Mouse (Mus musculus): ENCODE data around the gene Mllt10.

Gene Mllt10

GRCm38 (mm10) chr2:18055016-18055928, at the start of gene Mllt10:
Mllt10 (plus strand) TSS chr2:18055237.
- no peak for DNase-seq (ENCODE audit: low spot score in 2 of 2)

GRCm38 (mm10) chr2:18011226-18011625, 43.8 kb upstream of the Mllt10 start:
- no peak for DNase-seq (ENCODE audit: low spot score in 2 of 2)

- DNase-seq (ENCODE audit: low spot score in 2 of 2): no peak
Measured at GRCm38 (mm10) chr2:18012866-18013265, 42.2 kb upstream of the Mllt10 start.

GRCm38 (mm10) chr2:18015581-18015980, 39.5 kb upstream of the Mllt10 start:
- DNase-seq (ENCODE audit: low spot score in 2 of 2): no peak

GRCm38 (mm10) chr2:18016639-18017038, 38.4 kb upstream of the Mllt10 start:
- DNase-seq (ENCODE audit: low spot score in 2 of 2): no peak

DNA sequence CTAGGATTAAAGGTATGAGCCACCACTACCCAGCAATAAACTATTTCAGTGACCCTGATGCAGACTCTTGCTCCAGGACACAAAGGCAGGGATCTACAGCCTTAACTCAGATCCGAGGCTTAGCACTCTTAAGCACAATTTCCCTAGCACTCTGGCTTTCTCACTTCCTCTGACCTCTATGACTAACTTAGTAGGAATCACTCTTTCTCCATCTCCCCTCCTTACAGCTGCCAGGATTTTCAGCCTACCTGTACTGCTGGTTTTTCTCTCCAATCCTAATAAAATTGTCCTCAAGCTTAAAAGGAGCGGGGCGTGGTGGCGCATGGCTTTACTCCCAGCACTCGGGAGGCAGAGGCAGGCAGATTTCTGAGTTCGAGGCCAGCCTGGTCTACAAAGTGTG, 37.7 kb upstream of the Mllt10 start:
- DNase-seq (ENCODE audit: low spot score in 2 of 2): no peak

DNA sequence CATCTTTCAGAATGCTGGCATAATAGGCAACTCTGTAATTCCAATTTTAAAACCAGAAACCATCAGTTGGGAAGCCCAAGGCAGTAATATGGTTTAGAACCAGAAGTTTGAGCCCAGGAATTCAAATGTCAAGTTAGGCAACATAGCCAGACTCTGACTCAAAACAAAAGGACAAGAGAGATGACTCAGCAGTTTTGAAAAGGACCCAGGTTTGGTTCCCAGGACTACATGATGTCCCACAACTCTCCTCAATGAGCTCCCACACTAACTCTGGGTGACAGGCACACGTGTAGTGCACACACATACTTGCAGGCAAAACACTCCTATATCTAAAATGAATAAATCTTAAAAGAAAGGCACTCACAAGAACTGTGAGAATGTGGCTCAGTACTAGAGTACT, 35.9 kb upstream of the Mllt10 start:
- DNase-seq (ENCODE audit: low spot score in 2 of 2): no peak

- no peak for DNase-seq (ENCODE audit: low spot score in 2 of 2)
Measured at GRCm38 (mm10) chr2:18022886-18023285, 32.2 kb upstream of the Mllt10 start.

DNA sequence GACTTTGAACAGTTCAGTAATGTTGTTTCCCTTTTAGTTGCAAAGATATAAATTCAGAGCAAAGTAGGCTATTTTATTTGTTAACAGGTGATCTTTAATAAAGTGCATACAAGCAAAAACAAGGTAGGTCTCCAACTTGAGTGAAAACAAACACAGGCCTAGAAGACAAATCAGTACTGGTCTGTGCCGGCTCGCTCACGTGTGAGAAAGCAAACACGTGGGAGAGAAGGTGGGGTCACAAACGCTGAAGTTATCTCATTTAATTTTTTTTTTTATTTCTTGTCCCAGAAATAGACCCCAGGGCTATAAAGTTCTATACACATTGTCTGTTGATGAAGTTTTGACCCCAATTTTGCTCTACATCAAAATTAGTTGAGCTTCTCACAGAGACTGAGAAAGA, 29.9 kb upstream of the Mllt10 start:
- DNase-seq (ENCODE audit: low spot score in 2 of 2): no peak

DNA sequence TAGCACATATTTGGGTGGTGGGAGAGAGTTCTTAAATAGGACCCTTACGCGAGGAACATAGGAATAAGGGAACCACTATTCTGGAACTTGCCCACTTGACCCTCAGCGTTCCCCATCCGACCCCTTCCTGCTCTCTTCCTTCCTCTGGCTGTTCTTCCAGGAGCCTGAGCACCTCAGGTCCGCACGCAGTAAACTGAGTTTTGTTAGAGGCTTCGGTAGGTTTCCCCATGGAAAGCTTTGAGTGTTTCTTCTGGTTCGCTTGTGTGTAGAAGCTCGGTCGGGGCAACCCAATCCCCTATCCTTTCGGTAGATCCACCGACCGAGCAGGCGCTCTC, 29.3 kb upstream of the Mllt10 start:
- DNase-seq (ENCODE audit: low spot score in 2 of 2): no peak

- peak; percentile 46 to 66 for DNase-seq (ENCODE audit: low spot score in 2 of 2)
Measured at GRCm38 (mm10) chr2:18026116-18026947, 28.7 kb upstream of the Mllt10 start.

DNA sequence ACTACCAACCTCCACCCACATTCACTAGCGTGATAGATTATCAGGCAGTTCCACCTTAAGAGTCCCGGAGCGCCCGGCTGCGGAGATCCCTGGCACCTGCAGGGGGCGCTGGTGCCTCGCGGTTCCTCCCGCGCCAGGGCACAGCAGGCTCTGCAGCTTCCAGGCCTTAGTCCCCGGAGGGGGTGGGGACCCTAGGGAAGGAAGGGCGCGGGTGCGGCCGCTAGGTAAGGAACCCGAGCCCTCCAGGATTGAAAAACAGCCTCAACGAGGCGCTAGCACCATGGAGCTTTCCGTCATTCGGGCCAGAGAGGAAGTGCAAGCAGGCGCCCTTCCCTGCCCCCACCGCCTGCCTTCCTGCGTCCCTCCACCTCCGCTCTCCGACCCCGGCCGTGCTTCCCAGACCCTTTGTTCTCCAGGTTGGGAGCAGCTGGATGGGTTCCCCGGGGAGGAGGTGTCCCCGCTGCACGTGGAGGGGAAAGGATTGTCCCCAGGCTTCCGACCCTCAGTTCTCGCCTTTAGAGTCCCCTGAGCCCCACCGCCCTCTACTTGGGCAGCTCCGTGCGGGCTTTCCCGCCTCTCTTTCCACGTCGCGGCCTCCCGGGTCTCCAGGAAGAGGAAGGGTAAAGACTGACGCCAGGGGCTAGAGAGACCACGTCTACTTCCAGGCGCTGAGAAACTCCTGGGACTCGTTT, 27.4 kb upstream of the Mllt10 start:
- DNase-seq (ENCODE audit: low spot score in 2 of 2): peak; percentile 92

- DNase-seq (ENCODE audit: low spot score in 2 of 2): peak; percentile 86 to 90
Measured at GRCm38 (mm10) chr2:18028140-18029021, 26.7 kb upstream of the Mllt10 start.

- no peak for DNase-seq (ENCODE audit: low spot score in 2 of 2)
Measured at GRCm38 (mm10) chr2:18029656-18030055, 25.4 kb upstream of the Mllt10 start.

GRCm38 (mm10) chr2:18030581-18030980, 24.5 kb upstream of the Mllt10 start:
- DNase-seq (ENCODE audit: low spot score in 2 of 2): no peak

DNA sequence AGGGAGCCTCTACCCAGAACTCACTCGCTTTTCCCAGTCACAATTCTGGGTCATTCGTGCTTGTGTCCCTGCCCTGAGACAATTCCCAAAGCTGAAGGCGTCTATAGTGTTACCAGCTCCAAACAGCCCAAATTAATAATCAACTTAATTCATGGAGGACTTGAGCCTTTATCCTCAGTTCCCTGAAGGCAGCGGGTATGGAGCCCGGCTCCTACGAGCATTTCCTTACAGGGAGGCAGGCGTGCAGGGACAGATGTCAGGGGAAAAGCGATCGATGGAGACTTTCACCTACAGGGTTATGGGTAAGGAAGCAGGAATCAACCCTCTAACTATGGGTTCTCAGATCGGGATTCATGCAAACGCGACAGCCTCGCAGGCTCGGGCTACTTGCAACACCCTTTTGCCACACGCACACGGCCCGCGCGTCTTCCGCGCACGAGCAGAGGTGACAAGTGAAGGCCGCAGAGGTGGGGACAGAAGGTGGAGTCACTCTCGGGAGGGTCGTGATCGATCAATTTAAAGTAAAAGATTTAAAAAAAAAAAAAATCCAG, 23.7 kb upstream of the Mllt10 start:
- DNase-seq (ENCODE audit: low spot score in 2 of 2): no peak

- peak in 1 of 2 experiments; percentile 51 for DNase-seq (ENCODE audit: low spot score in 2 of 2)
Measured at GRCm38 (mm10) chr2:18031831-18032537, 23.1 kb upstream of the Mllt10 start.

DNA sequence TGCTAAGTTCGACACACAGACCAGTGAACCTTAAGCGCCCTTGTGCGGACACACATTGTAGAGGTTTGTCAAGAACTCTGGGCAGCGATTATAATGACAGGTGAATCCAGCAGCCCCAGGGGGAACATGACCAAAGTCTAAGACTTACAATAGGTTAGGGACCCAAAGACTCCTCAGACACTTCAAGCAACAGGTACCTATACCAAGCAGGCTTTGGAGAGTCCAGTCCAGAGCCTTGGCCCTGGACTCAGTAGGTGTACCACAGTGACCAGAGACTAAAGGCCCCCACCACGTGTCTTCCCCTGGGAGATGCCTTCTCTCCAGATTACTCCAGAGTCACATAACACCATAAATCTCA, 22.5 kb upstream of the Mllt10 start:
- no peak for DNase-seq (ENCODE audit: low spot score in 2 of 2)

DNA sequence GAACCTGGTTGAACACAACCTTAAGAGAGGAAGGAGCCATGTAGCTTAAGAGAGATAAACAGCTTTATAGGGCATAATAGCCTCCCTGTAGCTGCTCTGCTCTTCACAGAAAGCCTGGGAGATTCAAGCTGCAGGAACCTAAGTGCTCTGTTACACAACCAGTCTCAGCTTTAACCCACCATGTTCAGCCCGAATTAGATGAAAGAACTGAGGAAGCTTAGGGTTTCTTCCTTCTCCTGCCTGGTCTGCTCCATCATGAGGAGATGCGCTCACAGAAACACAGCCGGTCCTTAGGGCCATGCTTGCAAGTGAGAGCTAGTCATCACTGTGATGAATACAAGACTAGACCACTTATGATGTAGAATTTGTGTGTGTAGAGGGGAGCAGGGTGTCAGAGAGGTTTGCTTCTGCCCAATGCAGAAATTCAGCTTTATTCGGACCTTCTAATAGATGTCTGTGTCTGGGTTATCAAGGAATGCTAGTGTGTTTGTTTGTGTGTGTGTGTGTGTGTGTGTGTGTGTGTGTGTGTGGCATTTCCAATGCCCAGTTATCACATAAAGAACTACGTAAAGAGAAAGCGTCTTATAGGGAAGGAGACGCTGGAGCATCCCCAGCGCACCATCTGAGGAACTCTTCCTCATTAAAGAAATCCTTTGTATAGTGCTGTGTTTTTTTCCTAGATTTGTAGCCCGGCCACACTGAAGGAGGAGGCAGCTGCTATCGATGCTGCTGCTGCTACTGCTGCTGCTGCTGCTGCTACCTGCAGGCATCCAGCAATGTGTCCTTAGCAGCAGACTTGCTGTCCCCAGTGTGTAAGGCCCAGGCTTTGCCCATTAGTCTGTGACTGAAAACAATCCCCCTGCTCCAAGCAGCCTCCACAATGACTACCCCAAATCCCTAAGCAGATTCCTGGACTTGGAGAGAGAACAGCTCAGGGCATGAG, 21.6 kb upstream of the Mllt10 start:
- no peak for DNase-seq (ENCODE audit: low spot score in 2 of 2)
